Mouse (Mus musculus) heart, embryonic 15.5 days (tissue): ENCODE results near the gene Gna11. TPM values are rescaled to one million over a fixed set of nuclear protein-coding genes. Genes with fewer than 3 reads are reported as not detected.

Experiments
- ATAC-seq: fragments of 200-750 bp; cut with Nextera tagmentation; replicated peaks from 2 replicates; pipeline ENCODE4 v1.8.0; 2017; ENCODE audit warnings: low read depth, moderate TSS enrichment; ENCODE audit not compliant: insufficient number of reproducible peaks, insufficient read depth, low FRiP score
- H3K27ac ChIP-seq: fragments of 300-500 bp; sonication (generic); 2 replicates; pipeline ENCODE4 v1.5.1; 2015; ENCODE audit warnings: mild to moderate bottlenecking, inconsistent platforms
- H3K27me3 ChIP-seq: fragments of 300-500 bp; sonication (generic); 2 replicates; pipeline ENCODE4 v1.6.1; 2015; ENCODE audit warnings: inconsistent platforms
- H3K36me3 ChIP-seq: fragments of 300-500 bp; sonication (generic); 2 replicates; pipeline ENCODE4 v1.6.1; 2015; ENCODE audit warnings: mild to moderate bottlenecking, inconsistent platforms
- H3K4me1 ChIP-seq: fragments of 300-500 bp; sonication (generic); replicated peaks from 2 replicates; pipeline ENCODE4 v1.6.1; 2015; ENCODE audit warnings: inconsistent platforms
- H3K4me2 ChIP-seq: fragments of 300-500 bp; sonication (generic); 2 replicates; pipeline ENCODE4 v1.6.1; 2015; ENCODE audit warnings: inconsistent platforms, mild to moderate bottlenecking, moderate library complexity
- H3K4me3 ChIP-seq: fragments of 300-500 bp; sonication (generic); 2 replicates; pipeline ENCODE4 v1.5.1; 2015; ENCODE audit warnings: mild to moderate bottlenecking, inconsistent platforms
- H3K9ac ChIP-seq: fragments of 300-500 bp; sonication (generic); 2 replicates; pipeline ENCODE4 v1.6.1; 2015; ENCODE audit warnings: mild to moderate bottlenecking, inconsistent platforms
- H3K9me3 ChIP-seq: fragments of 300-500 bp; sonication (generic); replicated peaks from 2 replicates; pipeline ENCODE4 v1.6.1; 2016; ENCODE audit warnings: inconsistent platforms
- WGBS: fragments of 180-500 bp; shearing (Covaris S2); methylation state at CpG from one replicate; pipeline ENCODE4 v1.1.7; 2015; ENCODE audit warnings: mixed read lengths; 5-methylcytosine and 5-hydroxymethylcytosine counted together
- polyA plus RNA-seq: library from polyadenylated mRNA; unstranded; fragments of >200 nt; fragmentation: Nextera tagmentation; extraction: Ambion mirVana; gene quantifications from 2 replicates; pipeline ENCODE4 v1.2.1, GENCODE M21; 2015

Gna11 gene
- polyA plus RNA-seq, 1 experiment from 2014 or later: 52.1 TPM

GRCm38 (mm10) chr10:81519227-81519977, 25.6 kb downstream of the Gna11 start:
- no peak overlapping the region for H3K27ac ChIP-seq
- no peaks in the 10 kb centered on the region for H3K27me3 ChIP-seq
- H3K9me3 ChIP-seq: no peaks in the 10 kb centered on the region
- peaks cover 11% of the 10 kb centered on the region for H3K4me1 ChIP-seq
- ATAC-seq: no peak
- H3K4me3 ChIP-seq: no peak overlapping the region
- H3K9ac ChIP-seq: no peak overlapping the region
- no peak overlapping the region for H3K4me2 ChIP-seq
- WGBS: 60% methylated on average over 6 of the region's 6 CpGs
- H3K36me3 ChIP-seq: no peaks in the 10 kb centered on the region

- Histone ChIP-seq H3K9ac (no peak overlapping the region), H3K4me3 (no peak overlapping the region), H3K27me3 (no peaks in the 10 kb centered on the region), H3K4me1 (peaks cover 3% of the 10 kb centered on the region; the same call in 1 of the 2 replicates), H3K27ac (no peak overlapping the region), H3K36me3 (no peaks in the 10 kb centered on the region), H3K9me3 (no peaks in the 10 kb centered on the region), H3K4me2 (no peak overlapping the region)
- 10% methylated on average over 4 of the region's 4 CpGs for WGBS
- no peak for ATAC-seq
These were observed 26.4 kb downstream of the Gna11 start for GRCm38 (mm10) chr10:81518546-81518945.

- H3K9ac ChIP-seq: no peak overlapping the region
- no peaks in the 10 kb centered on the region for H3K4me1 ChIP-seq
- no peak overlapping the region for H3K27ac ChIP-seq
- ATAC-seq: no peak
- H3K4me3 ChIP-seq: no peak overlapping the region
- no peaks in the 10 kb centered on the region for H3K36me3 ChIP-seq
- no peak overlapping the region for H3K4me2 ChIP-seq
- 69% methylated on average over 8 of the region's 8 CpGs for WGBS
- H3K27me3 ChIP-seq: peaks cover 7% of the 10 kb centered on the region; the same call in 1 of the 2 replicates
- H3K9me3 ChIP-seq: no peaks in the 10 kb centered on the region
These were observed 27.8 kb downstream of the Gna11 start for GRCm38 (mm10) chr10:81517227-81517626.

DNA sequence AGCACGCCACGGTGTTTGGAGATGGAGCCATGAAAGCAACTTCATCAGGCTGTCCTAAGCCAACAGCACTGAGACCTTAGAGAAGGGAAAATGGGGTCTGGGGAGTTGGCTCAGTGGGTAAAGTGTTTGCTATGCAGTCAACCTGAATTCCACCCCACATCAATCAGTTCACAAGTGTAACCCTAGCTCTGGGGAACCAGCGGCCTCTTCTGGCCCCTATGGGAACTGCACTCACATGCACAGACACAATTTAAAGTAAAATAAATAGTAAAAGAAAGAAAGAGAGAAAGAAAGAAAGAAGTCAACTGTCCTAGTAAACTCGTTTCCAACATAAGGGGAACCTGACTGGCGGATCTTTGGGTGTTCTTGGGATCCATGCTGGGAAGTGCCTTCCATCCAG, 31.2 kb downstream of the Gna11 start:
- H3K27me3 ChIP-seq: peaks cover 17% of the 10 kb centered on the region
- no peak overlapping the region for H3K4me2 ChIP-seq
- no peaks in the 10 kb centered on the region for H3K36me3 ChIP-seq
- H3K4me3 ChIP-seq: no peak overlapping the region
- no peak overlapping the region for H3K27ac ChIP-seq
- no peak for ATAC-seq
- no peaks in the 10 kb centered on the region for H3K4me1 ChIP-seq
- H3K9me3 ChIP-seq: no peaks in the 10 kb centered on the region
- 79% methylated on average over 5 of the region's 5 CpGs for WGBS
- no peak overlapping the region for H3K9ac ChIP-seq

- Histone ChIP-seq H3K27ac (no peak overlapping the region), H3K27me3 (peaks cover 17% of the 10 kb centered on the region), H3K9ac (no peak overlapping the region), H3K4me3 (no peak overlapping the region), H3K4me2 (no peak overlapping the region), H3K9me3 (no peaks in the 10 kb centered on the region), H3K4me1 (no peaks in the 10 kb centered on the region), H3K36me3 (no peaks in the 10 kb centered on the region)
- 69% methylated on average over 14 of the region's 14 CpGs for WGBS
- no peak for ATAC-seq
These were observed 34.7 kb downstream of the Gna11 start for GRCm38 (mm10) chr10:81510246-81510810.

- H3K4me1 ChIP-seq: peaks cover 2% of the 10 kb centered on the region
- H3K27ac ChIP-seq: no peak overlapping the region
- H3K27me3 ChIP-seq: peaks cover 28% of the 10 kb centered on the region
- ATAC-seq: no peak
- no peak overlapping the region for H3K9ac ChIP-seq
- H3K9me3 ChIP-seq: no peaks in the 10 kb centered on the region
- H3K36me3 ChIP-seq: no peaks in the 10 kb centered on the region
- WGBS: 57% methylated on average over 13 of the region's 13 CpGs
- H3K4me2 ChIP-seq: no peak overlapping the region
- no peak overlapping the region for H3K4me3 ChIP-seq
These were observed 37.1 kb downstream of the Gna11 start for GRCm38 (mm10) chr10:81507691-81508489.

DNA sequence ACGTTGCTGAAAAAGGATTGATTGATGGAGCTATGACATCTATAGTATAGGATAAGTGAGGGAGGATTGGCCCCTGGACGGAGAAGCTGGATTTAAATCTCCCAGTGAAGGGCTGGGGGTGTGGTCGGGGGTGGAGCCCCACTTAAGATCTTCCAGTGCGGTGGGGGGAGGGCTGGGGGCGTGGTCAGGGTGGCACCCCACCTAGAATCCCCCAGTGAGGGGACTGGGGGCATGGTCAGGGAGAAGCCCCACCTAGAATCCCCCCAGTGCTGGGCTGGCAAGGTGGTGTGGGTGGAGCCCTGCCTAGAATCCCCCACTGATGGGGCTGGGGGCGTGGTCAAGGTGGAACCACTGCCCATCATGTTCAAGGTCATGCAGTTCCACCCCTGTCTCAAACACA, 37.9 kb downstream of the Gna11 start:
- Histone ChIP-seq H3K9me3 (no peaks in the 10 kb centered on the region), H3K4me2 (no peak overlapping the region), H3K4me1 (peaks cover 5% of the 10 kb centered on the region), H3K27me3 (peaks cover 23% of the 10 kb centered on the region), H3K4me3 (no peak overlapping the region), H3K9ac (no peak overlapping the region), H3K27ac (no peak overlapping the region), H3K36me3 (no peaks in the 10 kb centered on the region)
- 34% methylated on average over 6 of the region's 6 CpGs for WGBS
- no peak for ATAC-seq

GRCm38 (mm10) chr10:81505016-81505664, 39.9 kb downstream of the Gna11 start:
- Histone ChIP-seq H3K4me2 (no peak overlapping the region), H3K27ac (no peak overlapping the region), H3K9ac (no peak overlapping the region), H3K9me3 (no peaks in the 10 kb centered on the region), H3K36me3 (no peaks in the 10 kb centered on the region), H3K4me1 (peaks cover 5% of the 10 kb centered on the region), H3K4me3 (no peak overlapping the region), H3K27me3 (peaks cover 14% of the 10 kb centered on the region)
- 74% methylated on average over 15 of the region's 15 CpGs for WGBS
- ATAC-seq: no peak

GRCm38 (mm10) chr10:81502658-81503057, 42.3 kb downstream of the Gna11 start:
- 7% methylated on average over 36 of the region's 36 CpGs for WGBS
- peak overlapping the region; percentile 42 for H3K4me3 ChIP-seq
- no peak overlapping the region for H3K27ac ChIP-seq
- H3K9ac ChIP-seq: peak overlapping the region; percentile 40; the same call in 1 of the 2 replicates
- no peaks in the 10 kb centered on the region for H3K36me3 ChIP-seq
- H3K4me2 ChIP-seq: peak overlapping the region; percentile 77
- H3K27me3 ChIP-seq: peaks cover 14% of the 10 kb centered on the region
- peak; percentile 21 for ATAC-seq
- H3K4me1 ChIP-seq: peaks cover 5% of the 10 kb centered on the region
- no peaks in the 10 kb centered on the region for H3K9me3 ChIP-seq

DNA sequence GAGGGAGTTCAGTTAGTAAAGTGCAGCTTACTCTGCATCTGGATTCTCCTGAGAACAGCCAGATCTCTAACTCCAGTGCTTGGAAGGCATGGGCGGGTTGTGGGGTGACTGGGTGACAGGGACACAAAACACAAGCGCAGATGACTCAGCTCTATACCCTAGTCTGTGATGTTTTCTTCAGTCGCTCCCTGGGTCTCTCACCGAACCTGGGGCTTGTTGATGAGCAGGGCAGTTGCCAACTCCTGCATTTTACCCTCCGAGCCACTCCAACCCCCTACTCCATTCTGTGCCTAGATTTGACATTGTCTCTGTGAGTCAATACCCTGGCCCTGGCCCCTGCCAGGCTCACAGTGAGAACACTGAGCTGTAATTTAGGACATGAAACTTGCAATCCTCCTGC, 43.1 kb downstream of the Gna11 start:
- 79% methylated on average over 5 of the region's 5 CpGs for WGBS
- H3K9ac ChIP-seq: no peak overlapping the region
- no peaks in the 10 kb centered on the region for H3K9me3 ChIP-seq
- H3K4me1 ChIP-seq: peaks cover 5% of the 10 kb centered on the region
- H3K4me2 ChIP-seq: no peak overlapping the region
- H3K27me3 ChIP-seq: peaks cover 14% of the 10 kb centered on the region
- H3K36me3 ChIP-seq: no peaks in the 10 kb centered on the region
- ATAC-seq: no peak
- H3K27ac ChIP-seq: no peak overlapping the region
- no peak overlapping the region for H3K4me3 ChIP-seq

DNA sequence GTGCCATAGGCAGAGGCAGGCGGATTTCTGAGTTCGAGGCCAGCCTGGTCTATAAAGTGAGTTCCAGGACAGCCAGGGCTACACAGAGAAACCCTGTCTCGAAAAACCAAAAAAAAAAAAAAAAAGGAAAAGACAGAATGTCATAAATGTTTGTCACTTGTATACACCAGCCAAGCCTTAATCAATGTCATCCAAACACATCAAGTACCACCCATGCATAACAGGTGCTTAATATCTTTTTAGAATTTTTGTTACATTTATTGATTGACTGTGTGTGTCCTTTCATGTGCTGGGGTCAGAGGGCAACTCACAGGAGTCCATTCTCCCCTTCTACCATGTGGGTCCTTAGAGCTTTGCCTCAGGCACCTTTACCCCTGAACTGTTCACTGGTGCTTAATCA, 45.0 kb downstream of the Gna11 start, which contains the start of gene S1pr4:
Gene S1pr4, minus strand, starts transcription at position 101 of the 400 bp plus-strand sequence.
- peaks cover 11% of the 10 kb centered on the region for H3K4me1 ChIP-seq
- peak within 1 kb of the TSS; percentile 8; the same call in 1 of the 2 replicates for H3K4me2 ChIP-seq
- H3K4me3 ChIP-seq: peak within 1 kb of the TSS; percentile 7; the same call in 1 of the 2 replicates
- H3K27ac ChIP-seq: 0 out of 2 replicates have a peak within 1 kb of the TSS, but pooled peaks have one; percentile 10
- H3K36me3 ChIP-seq: no peaks in the 10 kb centered on the region
- no peak within 1 kb of the TSS for H3K9ac ChIP-seq
- WGBS: 74% methylated on average over 3 of the region's 3 CpGs
- H3K27me3 ChIP-seq: peaks cover 14% of the 10 kb centered on the region
- no peak for ATAC-seq
- no peaks in the 10 kb centered on the region for H3K9me3 ChIP-seq
